Mouse (Mus musculus): Measurements from ENCODE around the gene Gipc3. TPM values are rescaled to one million over a fixed set of nuclear protein-coding genes. Genes with fewer than 3 reads are reported as not detected.
A peak's percentile ranks its signal among the peaks of the same experiment; 100 is the strongest.

The Gipc3 gene
- polyA plus RNA-seq, 1 experiment from 2014 or later: 0.04 TPM

- no peak overlapping the region for H3K27ac ChIP-seq (replicated peaks; ENCODE audit: low read depth, low read length)
- no peaks in the 10 kb centered on the region for H3K9me3 ChIP-seq (ENCODE audit: control insufficient read depth, low read length)
- no peak for DNase-seq (ENCODE audit: low spot score)
- 89% methylated on average over 21 of the region's 22 CpGs for WGBS
- H3K27me3 ChIP-seq (replicated peaks; ENCODE audit: control insufficient read depth, insufficient read depth, low read length): no peaks in the 10 kb centered on the region
- 0 out of 2 replicates have a peak, but pooled peaks cover 10% of the 10 kb centered on the region for H3K4me1 ChIP-seq (ENCODE audit: control insufficient read depth, insufficient read depth, low read length)
- no peak for ATAC-seq (ENCODE audit: low read depth)
- peak overlapping the region; percentile 99; the same call in 1 of the 2 replicates for H3K4me3 ChIP-seq (ENCODE audit: low read depth, low read length)
- peak overlapping the region; percentile 90 for H3K4me2 ChIP-seq (ENCODE audit: low read depth, low read length)
- no peak overlapping the region; the same call in 1 of the 2 replicates for H3K9ac ChIP-seq (ENCODE audit: low read depth, low read length)
- H3K36me3 ChIP-seq (ENCODE audit: control insufficient read depth, insufficient read depth, low read length): peaks cover 36% of the 10 kb centered on the region
These were observed 42.7 kb upstream of the Gipc3 start for GRCm38 (mm10) chr10:81385603-81386306.

GRCm38 (mm10) chr10:81384605-81384982, 41.5 kb upstream of the Gipc3 start:
- 0% methylated on average over 18 of the region's 19 CpGs for WGBS
- H3K4me3 ChIP-seq (ENCODE audit: low read depth, low read length): peak overlapping the region; percentile 99
- H3K9ac ChIP-seq (ENCODE audit: low read depth, low read length): peak overlapping the region; percentile 86
- H3K27ac ChIP-seq (replicated peaks; ENCODE audit: low read depth, low read length): peak overlapping the region; percentile 83
- DNase-seq (ENCODE audit: low spot score) (no peak), ATAC-seq (ENCODE audit: low read depth) (0 out of 2 replicates have a peak, but pooled peaks have one; percentile 5)
- peaks cover 36% of the 10 kb centered on the region for H3K36me3 ChIP-seq (ENCODE audit: control insufficient read depth, insufficient read depth, low read length)
- no peaks in the 10 kb centered on the region for H3K9me3 ChIP-seq (ENCODE audit: control insufficient read depth, low read length)
- 0 out of 2 replicates have a peak, but pooled peaks cover 10% of the 10 kb centered on the region for H3K4me1 ChIP-seq (ENCODE audit: control insufficient read depth, insufficient read depth, low read length)
- H3K4me2 ChIP-seq (ENCODE audit: low read depth, low read length): peak overlapping the region; percentile 90
- no peaks in the 10 kb centered on the region for H3K27me3 ChIP-seq (replicated peaks; ENCODE audit: control insufficient read depth, insufficient read depth, low read length)

- H3K4me2 ChIP-seq (ENCODE audit: low read depth, low read length): peak within 1 kb of the TSS; percentile 90
- 0 out of 2 replicates have a peak, but pooled peaks cover 10% of the 10 kb centered on the region for H3K4me1 ChIP-seq (ENCODE audit: control insufficient read depth, insufficient read depth, low read length)
- H3K27me3 ChIP-seq (replicated peaks; ENCODE audit: control insufficient read depth, insufficient read depth, low read length): no peaks in the 10 kb centered on the region
- ATAC-seq (ENCODE audit: low read depth): peak; percentile 97
- H3K4me3 ChIP-seq (ENCODE audit: low read depth, low read length): peak within 1 kb of the TSS; percentile 99
- no peaks in the 10 kb centered on the region for H3K9me3 ChIP-seq (ENCODE audit: control insufficient read depth, low read length)
- peak within 1 kb of the TSS; percentile 83 for H3K27ac ChIP-seq (replicated peaks; ENCODE audit: low read depth, low read length)
- 5% methylated on average over 50 of the region's 54 CpGs for WGBS
- peaks cover 33% of the 10 kb centered on the region for H3K36me3 ChIP-seq (ENCODE audit: control insufficient read depth, insufficient read depth, low read length)
- peak; percentile 99 for DNase-seq (ENCODE audit: low spot score)
- peak within 1 kb of the TSS; percentile 86 for H3K9ac ChIP-seq (ENCODE audit: low read depth, low read length)
These were observed 40.9 kb upstream of the Gipc3 start, which contains the start of the genes Dohh and Gm48551 for GRCm38 (mm10) chr10:81383802-81384604. Dohh (plus strand) TSS chr10:81384428. Gm48551 (plus strand) TSS chr10:81384466.

- H3K27ac ChIP-seq (replicated peaks; ENCODE audit: low read depth, low read length): no peak overlapping the region
- peak overlapping the region; percentile 34; the same call in 1 of the 2 replicates for H3K9ac ChIP-seq (ENCODE audit: low read depth, low read length)
- WGBS: 71% methylated on average over 5 of the region's 5 CpGs
- DNase-seq (ENCODE audit: low spot score): no peak
- H3K4me2 ChIP-seq (ENCODE audit: low read depth, low read length): no peak overlapping the region
- H3K4me3 ChIP-seq (ENCODE audit: low read depth, low read length): no peak overlapping the region
- peaks cover 15% of the 10 kb centered on the region for H3K4me1 ChIP-seq (ENCODE audit: control insufficient read depth, insufficient read depth, low read length)
- no peak for ATAC-seq (ENCODE audit: low read depth)
- H3K9me3 ChIP-seq (ENCODE audit: control insufficient read depth, low read length): no peaks in the 10 kb centered on the region
- no peaks in the 10 kb centered on the region for H3K27me3 ChIP-seq (replicated peaks; ENCODE audit: control insufficient read depth, insufficient read depth, low read length)
- peaks cover 13% of the 10 kb centered on the region for H3K36me3 ChIP-seq (ENCODE audit: control insufficient read depth, insufficient read depth, low read length)
These were observed 39.0 kb upstream of the Gipc3 start for GRCm38 (mm10) chr10:81382039-81382438.

GRCm38 (mm10) chr10:81379809-81380378, 36.8 kb upstream of the Gipc3 start:
- peaks cover 18% of the 10 kb centered on the region for H3K4me1 ChIP-seq (ENCODE audit: control insufficient read depth, insufficient read depth, low read length)
- no peaks in the 10 kb centered on the region for H3K27me3 ChIP-seq (replicated peaks; ENCODE audit: control insufficient read depth, insufficient read depth, low read length)
- no peak overlapping the region for H3K4me3 ChIP-seq (ENCODE audit: low read depth, low read length)
- no peak overlapping the region for H3K4me2 ChIP-seq (ENCODE audit: low read depth, low read length)
- no peak overlapping the region for H3K27ac ChIP-seq (replicated peaks; ENCODE audit: low read depth, low read length)
- ATAC-seq (ENCODE audit: low read depth) (no peak), DNase-seq (ENCODE audit: low spot score) (no peak)
- H3K9me3 ChIP-seq (ENCODE audit: control insufficient read depth, low read length): no peaks in the 10 kb centered on the region
- WGBS: 88% methylated on average over 6 of the region's 6 CpGs
- H3K36me3 ChIP-seq (ENCODE audit: control insufficient read depth, insufficient read depth, low read length): peaks cover 10% of the 10 kb centered on the region
- no peak overlapping the region for H3K9ac ChIP-seq (ENCODE audit: low read depth, low read length)

- WGBS: 48% methylated on average over 3 of the region's 3 CpGs
- Histone ChIP-seq H3K27me3 (replicated peaks; ENCODE audit: control insufficient read depth, insufficient read depth, low read length) (no peaks in the 10 kb centered on the region), H3K4me1 (ENCODE audit: control insufficient read depth, insufficient read depth, low read length) (peaks cover 17% of the 10 kb centered on the region), H3K9me3 (ENCODE audit: control insufficient read depth, low read length) (no peaks in the 10 kb centered on the region), H3K4me2 (ENCODE audit: low read depth, low read length) (peak overlapping the region; percentile 60), H3K4me3 (ENCODE audit: low read depth, low read length) (peak overlapping the region; percentile 88), H3K27ac (replicated peaks; ENCODE audit: low read depth, low read length) (peak overlapping the region; percentile 71), H3K36me3 (ENCODE audit: control insufficient read depth, insufficient read depth, low read length) (peaks cover 13% of the 10 kb centered on the region), H3K9ac (ENCODE audit: low read depth, low read length) (peak overlapping the region; percentile 60)
- no peak for ATAC-seq (ENCODE audit: low read depth)
- DNase-seq (ENCODE audit: low spot score): no peak
These were observed 36.1 kb upstream of the Gipc3 start for GRCm38 (mm10) chr10:81379183-81379553.

- H3K9me3 ChIP-seq (ENCODE audit: control insufficient read depth, low read length): no peaks in the 10 kb centered on the region
- peaks cover 18% of the 10 kb centered on the region for H3K36me3 ChIP-seq (ENCODE audit: control insufficient read depth, insufficient read depth, low read length)
- peak overlapping the region; percentile 88 for H3K4me3 ChIP-seq (ENCODE audit: low read depth, low read length)
- H3K27ac ChIP-seq (replicated peaks; ENCODE audit: low read depth, low read length): peak overlapping the region; percentile 71
- H3K4me2 ChIP-seq (ENCODE audit: low read depth, low read length): peak overlapping the region; percentile 92
- H3K27me3 ChIP-seq (replicated peaks; ENCODE audit: control insufficient read depth, insufficient read depth, low read length): no peaks in the 10 kb centered on the region
- WGBS: under 1% methylated on average over 34 of the region's 46 CpGs
- DNase-seq (ENCODE audit: low spot score) (peak; percentile 100), ATAC-seq (ENCODE audit: low read depth) (peak; percentile 97)
- H3K4me1 ChIP-seq (ENCODE audit: control insufficient read depth, insufficient read depth, low read length): peaks cover 17% of the 10 kb centered on the region
- H3K9ac ChIP-seq (ENCODE audit: low read depth, low read length): peak overlapping the region; percentile 95
These were observed 35.6 kb upstream of the Gipc3 start for GRCm38 (mm10) chr10:81378553-81379182.

All from embryonic facial prominence, embryonic 14.5 days (tissue).